Mouse (Mus musculus): ENCODE results near the gene Slc38a6.

GRCm38 (mm10) chr12:73381452-73381851 lies 94.9 kb downstream of the Slc38a6 start:
- TF ChIP-seq SRF (IDR thresholded peaks at IDR 0.05; ENCODE audit: control insufficient read depth, insufficient read length, low read depth) (no peak), MYOG (IDR thresholded peaks at IDR 0.05; ENCODE audit: control insufficient read depth in 1 of 3, insufficient read depth in 1 of 3, insufficient read length in 2 of 3, low read depth in 2 of 3) (no peak), POLR2A (IDR thresholded peaks at IDR 0.05; ENCODE audit: insufficient read length, low read depth) (no peak), TCF3 (IDR thresholded peaks at IDR 0.05; ENCODE audit: insufficient read length, low read depth) (no peak), USF1 (IDR thresholded peaks at IDR 0.05; ENCODE audit: low read depth) (no peak), E2F4 (IDR thresholded peaks at IDR 0.05; ENCODE audit: insufficient read depth) (no peak)
